Mouse (Mus musculus): ENCODE measurements around the gene Zfp580. TPM values are rescaled to one million over a fixed set of nuclear protein-coding genes. Genes with fewer than 3 reads are reported as not detected.
"Not testable (repeated sequence)": the region's sequence is repeated elsewhere in the genome, so short reads cannot be mapped to it uniquely, and the experiment has no call there.

Gene Zfp580
- total RNA-seq, 2 experiments from 2014 or later = 0.25 TPM; not detected in 1

DNA sequence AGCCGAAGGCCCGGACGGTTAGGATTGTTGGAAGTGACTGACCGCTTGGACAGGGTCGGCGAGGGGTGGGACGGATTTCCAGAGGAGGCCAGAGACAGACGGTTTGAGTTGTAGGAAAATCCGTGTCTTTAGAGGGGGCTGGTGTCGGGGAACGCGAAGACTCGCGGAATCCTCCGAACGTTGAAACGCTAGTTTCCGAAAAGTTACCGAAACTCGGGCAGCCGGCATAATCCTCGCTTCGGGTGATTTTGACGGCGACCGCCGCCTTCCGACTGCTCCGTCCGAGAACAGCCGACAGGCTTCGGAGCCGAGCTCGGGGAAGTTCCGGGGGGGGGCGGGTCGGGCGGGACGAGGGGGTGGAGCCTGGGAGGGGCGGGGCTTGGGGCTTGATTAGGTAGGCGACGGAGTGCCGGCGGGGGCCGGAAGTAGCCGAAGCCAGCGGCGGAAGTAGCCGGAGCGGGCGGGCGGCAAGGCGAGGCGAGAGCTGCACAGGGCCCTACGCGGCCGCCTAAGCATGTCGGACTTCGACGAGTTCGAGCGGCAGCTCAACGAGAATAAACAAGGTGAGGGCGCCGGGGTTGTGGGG, 10.5 kb downstream of the Zfp580 start, which contains the start of gene U2af2:
U2af2 (plus strand) TSS at position 370 of the 586 bp plus-strand sequence.
- peak; percentile 52 for ATAC-seq (ENCODE audit: poor library complexity, severe bottlenecking)

- ATAC-seq (ENCODE audit: poor library complexity, severe bottlenecking) = peak; percentile 22
Observed at GRCm38 (mm10) chr7:5062360-5063001, 11.1 kb downstream of the Zfp580 start.

DNA sequence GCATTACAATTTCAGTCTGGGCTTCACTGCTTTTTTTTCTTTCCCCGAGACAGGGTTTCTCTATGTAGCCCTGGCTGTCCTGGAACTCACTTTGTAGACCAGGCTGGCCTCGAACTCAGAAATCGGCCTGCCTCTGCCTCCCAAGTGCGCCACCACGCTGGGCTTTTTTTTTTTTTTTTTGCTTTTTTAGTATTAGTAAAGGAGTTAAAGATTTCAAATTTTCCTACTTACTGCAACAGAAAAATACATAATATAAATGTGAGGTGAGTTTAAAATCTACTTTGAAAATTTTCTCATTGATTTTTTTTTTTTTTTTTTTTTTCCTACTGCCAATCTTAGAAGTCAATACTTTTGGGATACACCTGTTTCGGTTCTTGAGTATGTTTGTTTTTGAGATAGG, 13.5 kb downstream of the Zfp580 start:
- no peak for ATAC-seq (ENCODE audit: poor library complexity, severe bottlenecking)

GRCm38 (mm10) chr7:5073586-5073985, 22.2 kb downstream of the Zfp580 start:
- no peak for ATAC-seq (ENCODE audit: poor library complexity, severe bottlenecking)

GRCm38 (mm10) chr7:5074984-5075383, 23.6 kb downstream of the Zfp580 start:
- no peak for ATAC-seq (ENCODE audit: poor library complexity, severe bottlenecking)

GRCm38 (mm10) chr7:5076931-5077330, 25.6 kb downstream of the Zfp580 start:
- no peak for ATAC-seq (ENCODE audit: poor library complexity, severe bottlenecking)

DNA sequence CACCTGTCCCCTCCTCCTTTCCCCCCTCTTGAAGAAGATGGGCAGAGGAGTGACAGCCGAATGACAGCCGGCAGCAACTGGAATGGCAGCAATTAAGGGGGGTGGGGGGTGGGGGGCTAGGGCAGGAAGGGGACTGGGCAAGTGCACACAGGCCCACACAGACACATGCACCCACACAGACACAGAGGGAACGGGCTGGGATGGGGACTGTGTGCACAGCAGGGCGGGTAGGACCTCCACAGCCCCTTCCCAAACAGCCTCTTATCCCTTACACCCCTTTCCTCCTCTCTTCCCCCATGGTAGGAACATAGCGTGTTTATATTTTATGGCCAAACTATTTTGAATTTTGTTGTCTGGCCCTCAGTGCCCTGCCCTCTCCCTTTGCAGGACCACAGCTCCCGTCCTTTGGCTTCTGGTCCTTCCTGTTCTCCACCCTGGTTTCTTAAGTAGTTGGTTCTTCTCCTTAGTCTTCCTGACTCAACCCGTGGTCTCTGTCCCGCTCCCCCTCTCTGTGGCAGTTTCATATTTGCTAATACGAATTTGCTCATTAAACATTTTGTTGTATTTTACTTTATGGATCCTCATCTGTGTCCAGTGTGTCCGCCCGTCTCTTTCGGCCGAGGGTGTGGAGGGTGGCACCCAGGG, 28.1 kb downstream of the Zfp580 start:
- not testable (repeated sequence) for ATAC-seq (ENCODE audit: poor library complexity, severe bottlenecking)

- ATAC-seq (ENCODE audit: poor library complexity, severe bottlenecking) = peak; percentile 94
Observed at GRCm38 (mm10) chr7:5080010-5080751, 28.8 kb downstream of the Zfp580 start, which contains the start of gene Epn1. Gene Epn1, plus strand, starts transcription at chr7:5080235.

- ATAC-seq (ENCODE audit: poor library complexity, severe bottlenecking) = no peak
Observed at GRCm38 (mm10) chr7:5080815-5081214, 29.5 kb downstream of the Zfp580 start.

- ATAC-seq (ENCODE audit: poor library complexity, severe bottlenecking) = no peak
Observed at GRCm38 (mm10) chr7:5081241-5081640, 29.9 kb downstream of the Zfp580 start.

DNA sequence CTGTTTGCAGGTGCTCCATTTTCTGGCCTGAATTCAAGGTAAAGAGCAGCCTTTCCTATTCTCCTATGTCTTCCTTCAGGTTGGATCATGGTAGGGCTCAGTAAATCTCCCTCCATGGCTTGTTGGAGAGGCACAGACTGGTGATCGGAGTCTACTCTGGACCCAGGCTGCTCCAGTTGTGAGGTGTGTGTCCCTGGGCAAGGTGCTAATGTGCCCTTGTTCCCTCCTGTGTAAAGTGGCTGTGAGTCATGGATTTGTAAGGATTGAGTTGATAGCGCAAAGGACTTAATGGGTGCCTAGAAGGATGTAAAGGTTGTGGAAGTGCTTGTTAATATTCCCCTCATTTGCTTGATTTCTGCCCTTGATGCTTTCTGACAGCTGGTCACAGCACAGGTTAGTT, 30.6 kb downstream of the Zfp580 start:
- no peak for ATAC-seq (ENCODE audit: poor library complexity, severe bottlenecking)

DNA sequence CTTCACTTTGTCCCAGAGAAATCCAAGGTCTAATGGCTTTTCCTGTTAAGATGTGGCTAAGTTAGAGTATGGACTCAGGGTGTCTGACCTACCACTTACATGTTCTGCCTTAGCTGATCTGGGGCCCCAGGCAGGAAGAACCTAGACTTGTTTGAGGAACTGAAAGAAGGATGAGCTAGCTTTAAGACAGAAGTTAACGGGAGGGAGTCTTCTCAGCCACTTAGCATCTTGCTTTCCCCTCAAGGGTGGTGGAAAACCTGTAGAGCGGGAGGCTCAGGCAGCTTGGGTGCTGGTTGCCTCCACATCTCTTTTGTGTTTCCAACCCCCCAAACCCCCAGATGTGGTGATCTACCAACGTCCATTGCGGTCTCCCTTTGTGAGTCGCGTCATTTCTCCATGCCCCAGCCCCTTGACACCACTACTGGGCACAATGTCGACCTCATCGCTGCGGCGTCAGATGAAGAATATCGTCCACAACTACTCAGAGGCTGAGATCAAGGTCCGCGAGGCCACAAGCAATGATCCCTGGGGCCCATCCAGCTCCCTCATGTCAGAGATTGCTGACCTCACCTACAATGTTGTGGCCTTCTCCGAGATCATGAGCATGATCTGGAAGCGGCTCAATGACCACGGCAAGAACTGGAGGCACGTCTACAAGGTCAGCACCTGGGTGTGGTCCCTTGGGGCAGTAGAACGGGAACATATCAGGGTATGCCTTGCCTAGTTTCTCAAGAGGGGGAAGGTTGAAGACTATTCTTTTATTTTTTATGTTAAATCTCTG, 32.2 kb downstream of the Zfp580 start:
- peak; percentile 58 for ATAC-seq (ENCODE audit: poor library complexity, severe bottlenecking)

DNA sequence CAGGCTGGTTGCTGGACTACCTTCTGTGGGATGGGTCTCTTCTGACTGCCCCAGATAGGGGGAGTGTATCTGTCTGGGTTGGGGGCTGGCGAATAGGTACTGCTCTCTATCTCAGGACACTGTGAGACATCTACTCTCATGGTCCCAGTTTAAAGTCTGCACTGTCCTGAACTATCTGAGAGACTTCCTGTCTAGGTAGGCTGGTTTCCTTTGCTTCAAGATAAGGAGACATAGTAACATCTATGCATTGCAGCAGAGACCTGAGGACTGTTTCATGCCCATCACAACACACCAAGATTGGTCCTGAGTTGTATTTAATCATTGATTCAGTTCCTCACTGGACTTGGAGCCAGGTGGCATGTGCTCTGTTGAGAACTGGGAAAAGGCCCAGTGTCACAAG, 34.2 kb downstream of the Zfp580 start:
- ATAC-seq (ENCODE audit: poor library complexity, severe bottlenecking) = no peak

DNA sequence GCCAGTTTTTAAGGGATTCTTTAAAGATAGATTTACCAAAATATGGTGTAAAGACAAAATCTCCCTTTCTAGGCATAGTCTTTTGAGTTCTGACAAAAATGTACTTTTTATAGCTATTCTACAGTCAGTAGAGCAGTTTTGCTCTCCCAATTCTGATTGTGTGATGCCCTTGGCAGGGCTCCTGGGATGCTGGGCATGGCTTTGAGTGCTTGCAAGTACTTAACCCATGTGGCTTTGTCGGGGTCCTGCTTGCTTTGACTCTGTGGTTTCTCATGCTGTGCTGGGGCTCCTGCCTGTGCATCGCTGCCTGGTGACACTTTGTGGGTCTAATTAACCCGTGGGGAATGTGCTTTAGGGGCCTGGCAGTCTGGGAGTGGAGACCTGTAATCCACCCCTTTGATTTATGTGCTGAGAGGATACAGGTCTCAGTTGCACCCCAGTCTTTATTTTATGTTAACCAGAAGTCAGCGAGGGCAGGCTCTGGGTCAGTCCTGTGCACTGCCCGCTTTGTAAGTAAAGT, 35.6 kb downstream of the Zfp580 start:
- no peak for ATAC-seq (ENCODE audit: poor library complexity, severe bottlenecking)

DNA sequence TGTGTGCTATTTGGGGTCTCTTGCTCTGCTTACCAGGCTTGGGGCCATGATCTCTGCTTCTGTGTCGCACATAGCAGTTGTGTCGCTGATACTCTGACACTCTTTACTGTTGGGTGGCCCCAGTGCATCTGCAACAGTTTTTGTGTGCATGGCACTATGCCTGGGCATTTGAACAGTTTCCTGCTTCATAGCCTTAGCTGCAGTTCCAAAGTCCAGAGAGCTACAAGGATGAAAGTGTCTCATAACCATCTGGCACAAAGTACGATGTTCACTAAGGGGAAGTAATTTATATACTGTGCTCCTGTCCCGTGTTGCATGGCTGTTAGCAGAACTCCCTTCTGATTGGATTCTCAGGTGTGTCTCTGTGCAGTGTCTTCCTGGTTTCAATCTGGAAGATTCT, 36.5 kb downstream of the Zfp580 start:
- ATAC-seq (ENCODE audit: poor library complexity, severe bottlenecking) = no peak

DNA sequence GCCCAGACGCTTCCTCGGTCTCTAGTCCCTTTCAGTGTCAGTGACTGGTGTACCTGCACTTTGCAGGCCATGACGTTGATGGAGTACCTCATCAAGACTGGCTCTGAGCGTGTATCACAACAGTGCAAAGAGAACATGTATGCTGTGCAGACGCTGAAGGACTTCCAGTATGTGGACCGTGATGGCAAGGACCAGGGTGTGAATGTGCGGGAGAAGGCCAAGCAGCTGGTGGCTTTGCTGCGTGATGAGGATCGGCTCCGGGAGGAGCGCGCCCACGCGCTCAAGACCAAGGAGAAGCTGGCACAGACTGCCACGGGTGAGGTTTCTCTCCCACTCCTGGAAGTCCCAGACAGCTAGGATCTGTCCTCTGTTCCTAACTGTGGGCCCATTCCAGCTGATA, 38.5 kb downstream of the Zfp580 start:
- ATAC-seq (ENCODE audit: poor library complexity, severe bottlenecking) = no peak

DNA sequence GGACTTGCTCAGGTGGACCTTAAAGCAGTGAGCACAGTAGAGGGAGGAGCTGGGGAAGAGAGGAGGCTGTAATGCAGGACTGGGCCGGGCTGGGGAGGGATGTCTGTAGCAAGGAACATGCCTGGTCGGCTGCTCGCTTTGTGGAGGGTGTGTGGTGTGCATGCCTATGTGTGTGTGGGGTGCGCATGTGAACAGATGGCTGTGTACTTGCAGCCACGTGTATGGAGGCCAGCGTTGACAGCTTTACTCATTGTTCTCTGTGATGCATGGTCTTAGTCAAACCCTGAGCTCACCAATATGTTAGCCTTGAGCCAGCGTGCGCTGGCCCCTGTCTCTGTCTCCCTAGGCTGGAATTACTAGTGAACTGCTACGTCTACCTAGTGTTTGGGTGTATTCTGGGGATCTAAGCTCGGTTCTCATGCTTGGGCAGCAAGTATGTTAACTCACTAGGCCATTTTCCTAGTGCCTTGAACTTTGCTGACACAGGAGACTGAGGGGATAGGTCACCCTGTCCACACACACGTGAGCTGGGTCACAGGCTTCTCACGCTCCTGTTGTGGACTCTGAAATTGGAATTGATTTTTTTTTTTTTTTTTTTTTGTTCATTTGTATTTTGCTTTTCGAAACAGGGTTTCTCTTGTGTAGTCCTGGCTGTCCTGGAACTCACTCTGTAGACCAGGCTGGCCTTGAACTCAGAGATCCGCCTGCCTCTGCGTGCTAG, 39.8 kb downstream of the Zfp580 start:
- ATAC-seq (ENCODE audit: poor library complexity, severe bottlenecking) = no peak

- no peak for ATAC-seq (ENCODE audit: poor library complexity, severe bottlenecking)
Observed at GRCm38 (mm10) chr7:5092381-5092780, 41.0 kb downstream of the Zfp580 start.

DNA sequence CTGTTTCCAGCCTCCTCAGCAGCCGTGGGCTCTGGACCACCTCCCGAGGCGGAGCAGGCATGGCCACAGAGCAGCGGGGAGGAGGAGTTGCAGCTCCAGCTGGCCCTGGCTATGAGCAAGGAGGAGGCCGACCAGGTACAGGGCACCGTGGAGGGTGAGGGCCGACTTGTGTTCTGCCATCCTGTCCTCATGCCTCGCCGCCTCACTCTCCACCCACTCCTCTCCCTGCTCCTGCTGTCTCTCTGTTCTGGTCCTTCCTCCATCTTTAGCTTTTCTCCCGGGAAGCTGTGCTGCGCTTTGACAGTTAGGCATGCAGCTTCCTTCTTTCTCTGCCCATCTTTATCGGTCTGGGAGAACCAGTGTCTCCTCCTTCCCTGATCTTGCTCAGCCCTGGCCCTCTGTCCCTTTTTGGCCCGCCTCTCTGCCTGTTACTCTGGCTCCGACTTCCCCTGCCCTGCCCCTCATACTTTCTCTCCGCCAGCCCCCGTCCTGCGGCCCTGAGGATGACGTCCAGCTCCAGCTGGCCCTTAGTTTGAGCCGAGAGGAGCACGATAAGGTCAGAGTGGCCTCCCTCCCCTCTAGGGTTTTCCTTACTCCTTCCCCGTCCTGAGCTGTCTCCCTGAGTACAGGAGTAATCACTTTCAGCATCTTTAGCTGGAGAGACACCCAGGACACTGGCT, 41.6 kb downstream of the Zfp580 start:
- ATAC-seq (ENCODE audit: poor library complexity, severe bottlenecking) = no peak
